Mouse (Mus musculus) intestine, embryonic 16.5 days (tissue): Measurements from ENCODE around the gene Pex10. TPM values are rescaled to one million over a fixed set of nuclear protein-coding genes. Genes with fewer than 3 reads are reported as not detected.
A peak's percentile ranks its signal among the peaks of the same experiment; 100 is the strongest.

Experiments used
- ATAC-seq: fragments of 200-750 bp; cut with Nextera tagmentation; 2 replicates; pipeline ENCODE4 v1.8.0; 2017; ENCODE audit warnings: moderate TSS enrichment, moderate library complexity
- H3K27ac ChIP-seq: fragments of 300-500 bp; sonication (generic); 2 replicates; pipeline ENCODE4 v1.5.1; 2014; ENCODE audit warnings: mild to moderate bottlenecking, low read length
- H3K27me3 ChIP-seq: fragments of 300-500 bp; sonication (generic); replicated peaks from 2 replicates; pipeline ENCODE4 v1.6.1; 2014; ENCODE audit warnings: low read length, control low read depth, mixed read lengths; ENCODE audit not compliant: control insufficient read depth, insufficient read depth
- H3K36me3 ChIP-seq: fragments of 300-500 bp; sonication (generic); 2 replicates; pipeline ENCODE4 v1.6.1; 2014; ENCODE audit warnings: low read length, control low read depth; ENCODE audit not compliant: control insufficient read depth, insufficient read depth
- H3K4me1 ChIP-seq: fragments of 300-500 bp; sonication (generic); 2 replicates; pipeline ENCODE4 v1.6.1; 2014; ENCODE audit warnings: low read length, control low read depth, mixed read lengths; ENCODE audit not compliant: control insufficient read depth, insufficient read depth
- H3K4me2 ChIP-seq: fragments of 300-500 bp; sonication (generic); 2 replicates; pipeline ENCODE4 v1.6.1; 2014; ENCODE audit warnings: low read depth, low read length, control low read depth
- H3K4me3 ChIP-seq: fragments of 300-500 bp; sonication (generic); 2 replicates; pipeline ENCODE4 v1.5.1; 2014; ENCODE audit warnings: mild to moderate bottlenecking, low read length
- H3K9ac ChIP-seq: fragments of 300-500 bp; sonication (generic); 2 replicates; pipeline ENCODE4 v1.6.1; 2014; ENCODE audit warnings: low read depth, low read length
- H3K9me3 ChIP-seq: fragments of 300-500 bp; sonication (generic); 2 replicates; pipeline ENCODE4 v1.6.1; 2016; ENCODE audit warnings: low read length, control low read depth; ENCODE audit not compliant: control insufficient read depth
- WGBS: fragments of 180-500 bp; shearing (Covaris S2); extraction: QIAGEN DNeasy Blood & Tissue Kit; methylation state at CpG from one replicate; pipeline ENCODE4 v1.1.7; 2014; 5-methylcytosine and 5-hydroxymethylcytosine counted together
- polyA plus RNA-seq: library from polyadenylated mRNA; unstranded; fragments of >200 nt; fragmentation: Nextera tagmentation; extraction: Ambion mirVana; gene quantifications from 2 replicates; pipeline ENCODE4 v1.2.1, GENCODE M21; 2015

The Pex10 gene
- polyA plus RNA-seq, 1 experiment from 2014 or later: 28.9 TPM

DNA sequence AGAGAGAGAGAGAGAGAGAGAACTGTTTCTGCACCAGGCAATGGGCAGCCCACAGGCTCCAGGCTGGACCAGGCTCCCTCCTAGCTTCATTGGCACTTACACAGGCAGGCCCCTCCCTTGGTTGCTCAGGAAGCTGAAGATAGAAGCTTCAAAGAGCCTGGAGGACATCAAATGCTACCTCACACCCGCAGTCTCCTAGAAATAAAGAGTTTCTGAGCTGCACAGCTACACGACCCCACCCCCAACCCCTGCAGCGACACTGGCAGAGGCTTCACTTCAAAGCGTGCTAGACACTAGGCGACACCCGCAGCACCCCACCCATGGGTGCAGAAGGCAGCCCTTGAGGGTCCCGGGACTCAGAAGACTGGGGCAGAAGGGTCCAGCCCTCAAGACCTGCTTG lies 16.7 kb upstream of the Pex10 start:
- no peaks in the 10 kb centered on the region for H3K9me3 ChIP-seq
- H3K36me3 ChIP-seq: no peaks in the 10 kb centered on the region
- no peak overlapping the region for H3K4me2 ChIP-seq
- H3K27ac ChIP-seq: no peak overlapping the region
- 72% methylated on average over 7 of the region's 7 CpGs for WGBS
- H3K27me3 ChIP-seq: peaks cover 1% of the 10 kb centered on the region; the same call in 1 of the 2 replicates
- no peak for ATAC-seq
- no peak overlapping the region for H3K4me3 ChIP-seq
- no peak overlapping the region for H3K9ac ChIP-seq
- no peaks in the 10 kb centered on the region for H3K4me1 ChIP-seq

GRCm38 (mm10) chr4:155056724-155057123 lies 10.1 kb upstream of the Pex10 start, which contains the start of gene Plch2:
TSS of gene Plch2 (minus strand) at chr4:155056784.
- no peaks in the 10 kb centered on the region for H3K9me3 ChIP-seq
- no peaks in the 10 kb centered on the region for H3K36me3 ChIP-seq
- no peak within 1 kb of the TSS for H3K4me3 ChIP-seq
- no peak within 1 kb of the TSS for H3K4me2 ChIP-seq
- H3K27me3 ChIP-seq: no peaks in the 10 kb centered on the region
- H3K4me1 ChIP-seq: peaks cover 21% of the 10 kb centered on the region
- H3K9ac ChIP-seq: no peak within 1 kb of the TSS
- H3K27ac ChIP-seq: no peak within 1 kb of the TSS; the same call in 1 of the 2 replicates
- 70% methylated on average over 10 of the region's 10 CpGs for WGBS
- ATAC-seq: no peak

- Histone ChIP-seq H3K27me3 (no peaks in the 10 kb centered on the region), H3K4me2 (no peak overlapping the region), H3K9me3 (no peaks in the 10 kb centered on the region), H3K4me1 (peaks cover 21% of the 10 kb centered on the region), H3K9ac (no peak overlapping the region; the same call in 1 of the 2 replicates), H3K4me3 (no peak overlapping the region), H3K36me3 (no peaks in the 10 kb centered on the region), H3K27ac (no peak overlapping the region)
- no peak for ATAC-seq
- 37% methylated on average over 10 of the region's 10 CpGs for WGBS
These were observed 8.5 kb upstream of the Pex10 start for GRCm38 (mm10) chr4:155058325-155058724.

- no peaks in the 10 kb centered on the region for H3K9me3 ChIP-seq
- peaks cover 20% of the 10 kb centered on the region for H3K4me1 ChIP-seq
- H3K4me2 ChIP-seq: peak overlapping the region; percentile 54
- no peaks in the 10 kb centered on the region; the same call in 1 of the 2 replicates for H3K36me3 ChIP-seq
- 40% methylated on average over 3 of the region's 3 CpGs for WGBS
- peak; percentile 80 for ATAC-seq
- H3K9ac ChIP-seq: peak overlapping the region; percentile 75
- H3K27ac ChIP-seq: peak overlapping the region; percentile 93
- no peaks in the 10 kb centered on the region for H3K27me3 ChIP-seq
- H3K4me3 ChIP-seq: peak overlapping the region; percentile 49
These were observed 2.9 kb upstream of the Pex10 start for GRCm38 (mm10) chr4:155063895-155064294.

GRCm38 (mm10) chr4:155064474-155064873 lies 2.3 kb upstream of the Pex10 start:
- Histone ChIP-seq H3K9me3 (no peaks in the 10 kb centered on the region), H3K4me3 (peak overlapping the region; percentile 49), H3K9ac (peak overlapping the region; percentile 38; the same call in 1 of the 2 replicates), H3K27ac (peak overlapping the region; percentile 93), H3K4me2 (peak overlapping the region; percentile 54), H3K27me3 (no peaks in the 10 kb centered on the region), H3K36me3 (no peaks in the 10 kb centered on the region; the same call in 1 of the 2 replicates), H3K4me1 (peaks cover 20% of the 10 kb centered on the region)
- WGBS: 45% methylated on average over 2 of the region's 2 CpGs
- ATAC-seq: peak; percentile 7; the same call in 1 of the 2 replicates

DNA sequence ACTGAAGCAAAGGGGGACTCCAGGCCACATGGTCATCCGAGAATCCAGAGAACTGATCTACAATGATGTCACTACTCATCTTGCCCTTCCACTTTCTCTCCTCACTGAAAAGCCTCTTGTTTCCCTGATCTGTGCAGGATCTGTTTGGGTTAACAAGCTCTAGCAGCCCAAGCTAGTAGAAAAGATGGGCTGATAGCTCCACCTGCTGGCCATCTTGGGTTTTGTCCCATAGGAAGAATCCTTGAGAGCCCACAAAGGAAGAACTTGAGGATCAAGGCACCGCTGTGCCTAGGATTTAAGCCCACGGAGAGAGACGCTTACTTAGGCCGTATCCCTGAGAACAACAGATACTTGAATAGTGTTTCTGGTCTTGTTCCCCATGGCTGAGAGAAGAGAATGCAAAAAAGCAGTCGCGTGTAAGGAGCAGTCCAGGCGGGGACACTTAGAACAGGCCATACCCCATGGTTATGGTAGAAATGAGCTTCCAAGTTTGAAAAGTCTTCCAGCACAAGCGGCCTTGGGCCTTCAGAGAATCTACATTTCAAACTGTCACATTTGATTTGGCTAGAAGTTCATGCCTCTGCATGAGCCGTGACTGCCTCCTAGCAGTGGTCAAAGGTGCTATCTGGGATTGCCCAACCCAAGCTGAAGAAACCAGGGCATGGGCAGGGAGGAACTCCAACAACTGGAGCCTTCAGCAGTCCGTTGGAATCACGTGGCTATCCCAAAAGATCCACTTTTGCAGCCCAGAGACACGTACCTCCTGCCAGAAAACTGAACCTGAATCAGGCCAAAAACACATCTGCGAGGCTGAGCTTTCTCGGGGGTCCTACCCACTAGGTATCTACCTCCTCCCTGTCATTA lies 614 bp upstream of the Pex10 start:
- peaks cover 17% of the 10 kb centered on the region for H3K4me1 ChIP-seq
- H3K36me3 ChIP-seq: peaks cover 12% of the 10 kb centered on the region
- H3K4me3 ChIP-seq: peak overlapping the region; percentile 76
- WGBS: 2% methylated on average over 15 of the region's 15 CpGs
- peak overlapping the region; percentile 80 for H3K27ac ChIP-seq
- H3K4me2 ChIP-seq: peak overlapping the region; percentile 81
- peak; percentile 68 for ATAC-seq
- no peaks in the 10 kb centered on the region for H3K9me3 ChIP-seq
- no peaks in the 10 kb centered on the region for H3K27me3 ChIP-seq
- peak overlapping the region; percentile 54 for H3K9ac ChIP-seq

DNA sequence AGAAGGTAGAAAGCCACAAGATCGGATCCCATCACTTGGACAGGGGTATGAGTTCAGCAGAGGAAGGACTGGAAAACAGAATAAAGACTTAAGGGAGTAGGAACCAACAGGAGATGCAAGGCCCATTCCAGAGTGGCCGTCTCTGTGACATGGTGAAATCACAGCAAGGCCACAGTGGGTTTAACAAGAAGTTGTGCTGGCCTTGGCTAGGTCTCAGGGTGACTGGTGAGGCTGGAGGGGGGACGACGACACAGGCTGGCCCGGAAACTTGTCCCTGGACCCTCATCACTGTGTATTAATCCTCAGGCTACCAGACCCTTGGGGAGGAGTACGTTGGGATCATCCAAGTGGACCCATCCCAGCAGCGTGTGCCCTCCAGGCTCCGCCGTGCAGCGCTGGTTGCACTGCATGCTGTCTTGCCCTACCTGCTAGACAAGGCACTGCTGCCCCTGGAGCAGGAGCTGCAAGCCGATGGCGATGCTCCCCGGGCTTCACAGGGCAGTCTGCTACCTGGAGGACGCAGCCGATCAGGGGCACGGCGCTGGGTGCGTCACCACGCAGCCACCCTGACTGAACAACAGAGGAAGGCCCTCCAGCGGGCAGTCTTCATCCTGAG lies 1.6 kb downstream of the Pex10 start:
- H3K9me3 ChIP-seq: no peaks in the 10 kb centered on the region
- H3K4me3 ChIP-seq: no peak overlapping the region
- ATAC-seq: no peak
- WGBS: 91% methylated on average over 20 of the region's 20 CpGs
- peaks cover 17% of the 10 kb centered on the region for H3K4me1 ChIP-seq
- peak overlapping the region; percentile 68 for H3K4me2 ChIP-seq
- H3K36me3 ChIP-seq: peaks cover 23% of the 10 kb centered on the region
- H3K9ac ChIP-seq: peak overlapping the region; percentile 87
- H3K27me3 ChIP-seq: no peaks in the 10 kb centered on the region
- H3K27ac ChIP-seq: no peak overlapping the region

GRCm38 (mm10) chr4:155069191-155069590 lies 2.4 kb downstream of the Pex10 start:
- Histone ChIP-seq H3K4me2 (no peak overlapping the region), H3K27ac (no peak overlapping the region; the same call in 1 of the 2 replicates), H3K36me3 (peaks cover 30% of the 10 kb centered on the region), H3K27me3 (no peaks in the 10 kb centered on the region), H3K9ac (no peak overlapping the region), H3K4me3 (no peak overlapping the region), H3K4me1 (peaks cover 17% of the 10 kb centered on the region), H3K9me3 (no peaks in the 10 kb centered on the region)
- ATAC-seq: no peak
- WGBS: 79% methylated on average over 6 of the region's 6 CpGs

- peaks cover 32% of the 10 kb centered on the region for H3K36me3 ChIP-seq
These were observed 3.4 kb downstream of the Pex10 start for GRCm38 (mm10) chr4:155070199-155070598.

More at GRCm38 (mm10) chr4:155070199-155070598, 3.4 kb downstream of the Pex10 start:
- Histone ChIP-seq H3K4me2 (no peak overlapping the region), H3K27me3 (no peaks in the 10 kb centered on the region), H3K9me3 (no peaks in the 10 kb centered on the region), H3K4me3 (no peak overlapping the region), H3K4me1 (peaks cover 17% of the 10 kb centered on the region), H3K9ac (no peak overlapping the region), H3K27ac (no peak overlapping the region)
- WGBS: 91% methylated on average over 13 of the region's 13 CpGs
- ATAC-seq: no peak
